Mouse (Mus musculus): Measurements from ENCODE around the gene Pik3ip1.

- TF ChIP-seq CTCF (IDR thresholded peaks at IDR 0.05; ENCODE audit: extremely low read depth, insufficient read depth, low read length) (no peak), POLR2A (IDR thresholded peaks at IDR 0.05; ENCODE audit: extremely low read depth, insufficient read depth, low read length) (no peak)
Observed at GRCm38 (mm10) chr11:3290640-3291310, 39.4 kb upstream of the Pik3ip1 start.

Measured in cortical plate, adult 2 months (tissue).